Mouse (Mus musculus) liver, embryonic 15.5 days (tissue): ENCODE measurements at regions not wholly inside any gene's neighbourhood (a gene's known extent, or its start where the extent isn't known, plus 50 kb on each side); places are given as distances from the start of the nearest gene placed in this dataset.

Experiments
- ATAC-seq: fragments of 200-750 bp; cut with Nextera tagmentation; 2 replicates; pipeline ENCODE4 v1.8.0; 2017; ENCODE audit warnings: moderate number of reproducible peaks, mild to moderate bottlenecking, moderate library complexity; ENCODE audit not compliant: insufficient read depth
- H3K27ac ChIP-seq: fragments of 300-500 bp; sonication (generic); replicated peaks from 2 replicates; pipeline ENCODE4 v1.5.1; 2015; ENCODE audit warnings: mild to moderate bottlenecking, inconsistent platforms
- H3K27me3 ChIP-seq: fragments of 300-500 bp; sonication (generic); 2 replicates; pipeline ENCODE4 v1.6.1; 2015; ENCODE audit warnings: mild to moderate bottlenecking, inconsistent platforms
- H3K36me3 ChIP-seq: fragments of 300-500 bp; sonication (generic); replicated peaks from 2 replicates; pipeline ENCODE4 v1.6.1; 2015; ENCODE audit warnings: moderate library complexity, mild to moderate bottlenecking, inconsistent platforms
- H3K4me1 ChIP-seq: fragments of 300-500 bp; sonication (generic); replicated peaks from 2 replicates; pipeline ENCODE4 v1.6.1; 2015; ENCODE audit warnings: inconsistent platforms
- H3K4me2 ChIP-seq: fragments of 300-500 bp; sonication (generic); 2 replicates; pipeline ENCODE4 v1.6.1; 2015; ENCODE audit warnings: moderate library complexity, mild to moderate bottlenecking, inconsistent platforms
- H3K4me3 ChIP-seq: fragments of 300-500 bp; sonication (generic); replicated peaks from 2 replicates; pipeline ENCODE4 v1.5.1; 2015; ENCODE audit warnings: mild to moderate bottlenecking, inconsistent platforms
- H3K9ac ChIP-seq: fragments of 300-500 bp; sonication (generic); 2 replicates; pipeline ENCODE4 v1.6.1; 2015; ENCODE audit warnings: moderate library complexity, mild to moderate bottlenecking, inconsistent platforms
- H3K9me3 ChIP-seq: fragments of 300-500 bp; sonication (generic); replicated peaks from 2 replicates; pipeline ENCODE4 v1.6.1; 2016; ENCODE audit warnings: inconsistent platforms
- WGBS: fragments of 180-500 bp; shearing (Covaris S2); methylation state at CpG from one replicate; pipeline ENCODE4 v1.1.7; 2015; ENCODE audit warnings: mixed read lengths; ENCODE audit not compliant: insufficient replicate concordance; 5-methylcytosine and 5-hydroxymethylcytosine counted together

- no peak overlapping the region for H3K9ac ChIP-seq
- H3K27me3 ChIP-seq: no peaks in the 10 kb centered on the region
- no peak overlapping the region for H3K4me2 ChIP-seq
- H3K4me3 ChIP-seq: no peak overlapping the region
- H3K9me3 ChIP-seq: no peaks in the 10 kb centered on the region
- H3K4me1 ChIP-seq: no peaks in the 10 kb centered on the region
- WGBS: 70% methylated on average over 7 of the region's 7 CpGs
- no peak overlapping the region for H3K27ac ChIP-seq
- no peak; the same call in 1 of the 2 replicates for ATAC-seq
- no peaks in the 10 kb centered on the region for H3K36me3 ChIP-seq
Observed at GRCm38 (mm10) chr10:7298377-7298776, 86.3 kb upstream of the Cnksr3 start.

- H3K4me1 ChIP-seq: no peaks in the 10 kb centered on the region
- no peak overlapping the region for H3K9ac ChIP-seq
- H3K27ac ChIP-seq: no peak overlapping the region
- H3K4me3 ChIP-seq: no peak overlapping the region
- WGBS: 77% methylated on average over 5 of the region's 5 CpGs
- ATAC-seq: no peak
- H3K36me3 ChIP-seq: no peaks in the 10 kb centered on the region
- no peaks in the 10 kb centered on the region for H3K9me3 ChIP-seq
- H3K27me3 ChIP-seq: no peaks in the 10 kb centered on the region
- H3K4me2 ChIP-seq: no peak overlapping the region
Observed at GRCm38 (mm10) chr10:7295921-7296320, 83.9 kb upstream of the Cnksr3 start.

GRCm38 (mm10) chr10:7293203-7293602 lies 81.2 kb upstream of the Cnksr3 start:
- H3K9me3 ChIP-seq: no peaks in the 10 kb centered on the region
- H3K4me2 ChIP-seq: no peak overlapping the region
- H3K4me3 ChIP-seq: no peak overlapping the region
- H3K27me3 ChIP-seq: no peaks in the 10 kb centered on the region
- H3K9ac ChIP-seq: no peak overlapping the region
- H3K27ac ChIP-seq: no peak overlapping the region
- no peak for ATAC-seq
- H3K4me1 ChIP-seq: no peaks in the 10 kb centered on the region
- H3K36me3 ChIP-seq: no peaks in the 10 kb centered on the region
- WGBS: 55% methylated on average over 5 of the region's 5 CpGs

- Histone ChIP-seq H3K36me3 (no peaks in the 10 kb centered on the region), H3K9ac (no peak overlapping the region), H3K4me1 (no peaks in the 10 kb centered on the region), H3K4me2 (no peak overlapping the region), H3K27me3 (no peaks in the 10 kb centered on the region), H3K4me3 (no peak overlapping the region), H3K9me3 (no peaks in the 10 kb centered on the region), H3K27ac (peak overlapping the region; percentile 19; the same call in 1 of the 2 replicates)
- ATAC-seq: no peak
- 49% methylated on average over 10 of the region's 10 CpGs for WGBS
Observed at GRCm38 (mm10) chr10:7289773-7290411, 77.9 kb upstream of the Cnksr3 start.

GRCm38 (mm10) chr10:7285112-7285905 lies 73.3 kb upstream of the Cnksr3 start:
- Histone ChIP-seq H3K9me3 (no peaks in the 10 kb centered on the region), H3K36me3 (no peaks in the 10 kb centered on the region), H3K4me3 (no peak overlapping the region), H3K4me1 (no peaks in the 10 kb centered on the region), H3K4me2 (no peak overlapping the region), H3K9ac (no peak overlapping the region), H3K27me3 (no peaks in the 10 kb centered on the region), H3K27ac (no peak overlapping the region)
- WGBS: 64% methylated on average over 7 of the region's 7 CpGs
- ATAC-seq: no peak

GRCm38 (mm10) chr10:7280429-7280828 lies 68.4 kb upstream of the Cnksr3 start:
- ATAC-seq: no peak
- Histone ChIP-seq H3K4me1 (no peaks in the 10 kb centered on the region), H3K27ac (no peak overlapping the region), H3K27me3 (no peaks in the 10 kb centered on the region), H3K9me3 (no peaks in the 10 kb centered on the region), H3K36me3 (no peaks in the 10 kb centered on the region), H3K9ac (no peak overlapping the region), H3K4me2 (no peak overlapping the region), H3K4me3 (no peak overlapping the region)
- WGBS: 59% methylated on average over 2 of the region's 2 CpGs

- no peak for ATAC-seq
- Histone ChIP-seq H3K4me2 (no peak overlapping the region), H3K27ac (no peak overlapping the region), H3K27me3 (no peaks in the 10 kb centered on the region), H3K4me3 (no peak overlapping the region), H3K4me1 (no peaks in the 10 kb centered on the region), H3K36me3 (no peaks in the 10 kb centered on the region), H3K9ac (no peak overlapping the region), H3K9me3 (no peaks in the 10 kb centered on the region)
- WGBS: 50% methylated on average over 5 of the region's 5 CpGs
Observed at GRCm38 (mm10) chr10:7278820-7279219, 66.8 kb upstream of the Cnksr3 start.

GRCm38 (mm10) chr10:7275357-7275756 lies 63.3 kb upstream of the Cnksr3 start:
- no peaks in the 10 kb centered on the region for H3K9me3 ChIP-seq
- H3K27ac ChIP-seq: no peak overlapping the region
- no peaks in the 10 kb centered on the region for H3K4me1 ChIP-seq
- no peaks in the 10 kb centered on the region for H3K27me3 ChIP-seq
- no peak for ATAC-seq
- H3K9ac ChIP-seq: no peak overlapping the region
- H3K4me2 ChIP-seq: no peak overlapping the region
- H3K4me3 ChIP-seq: no peak overlapping the region
- no peaks in the 10 kb centered on the region for H3K36me3 ChIP-seq
- WGBS: 63% methylated on average over 6 of the region's 6 CpGs

GRCm38 (mm10) chr10:7274422-7274821 lies 62.4 kb upstream of the Cnksr3 start:
- H3K4me3 ChIP-seq: no peak overlapping the region
- H3K9ac ChIP-seq: no peak overlapping the region
- no peak overlapping the region for H3K4me2 ChIP-seq
- H3K9me3 ChIP-seq: no peaks in the 10 kb centered on the region
- H3K4me1 ChIP-seq: no peaks in the 10 kb centered on the region
- no peak for ATAC-seq
- 69% methylated on average over 7 of the region's 7 CpGs for WGBS
- no peaks in the 10 kb centered on the region for H3K36me3 ChIP-seq
- no peaks in the 10 kb centered on the region for H3K27me3 ChIP-seq
- no peak overlapping the region for H3K27ac ChIP-seq

- no peaks in the 10 kb centered on the region for H3K4me1 ChIP-seq
- no peak overlapping the region for H3K27ac ChIP-seq
- no peak for ATAC-seq
- H3K4me2 ChIP-seq: no peak overlapping the region
- no peak overlapping the region for H3K4me3 ChIP-seq
- 58% methylated on average over 5 of the region's 5 CpGs for WGBS
- no peaks in the 10 kb centered on the region for H3K9me3 ChIP-seq
- H3K36me3 ChIP-seq: no peaks in the 10 kb centered on the region
- H3K9ac ChIP-seq: no peak overlapping the region
- no peaks in the 10 kb centered on the region for H3K27me3 ChIP-seq
Observed at GRCm38 (mm10) chr10:7271156-7271555, 59.1 kb upstream of the Cnksr3 start.

- Histone ChIP-seq H3K27ac (no peak overlapping the region), H3K36me3 (no peaks in the 10 kb centered on the region), H3K4me1 (0 out of 2 replicates have a peak, but pooled peaks cover 2% of the 10 kb centered on the region), H3K4me2 (no peak overlapping the region), H3K4me3 (no peak overlapping the region), H3K9ac (no peak overlapping the region), H3K27me3 (no peaks in the 10 kb centered on the region), H3K9me3 (no peaks in the 10 kb centered on the region)
- WGBS: 64% methylated on average over 9 of the region's 9 CpGs
- ATAC-seq: no peak
Observed at GRCm38 (mm10) chr10:7268386-7269033, 56.5 kb upstream of the Cnksr3 start.
